Mouse (Mus musculus) megakaryocyte, embryonic 14.5 days (primary cell): ENCODE measurements around the gene Myom3.

Experiments
- FLI1 ChIP-seq: IDR thresholded peaks from 2 replicates; pipeline ENCODE4 v1.6.1; 2012; ENCODE audit warnings: low read length, inconsistent platforms, mixed read lengths
- GATA1 ChIP-seq: IDR thresholded peaks from 3 replicates; pipeline ENCODE4 v1.6.1; 2012; ENCODE audit warnings: mixed read lengths, low read length, inconsistent platforms, borderline replicate concordance

- no peak for TF ChIP-seq GATA1
- no peak for TF ChIP-seq FLI1
Measured at GRCm38 (mm10) chr4:135821772-135822171, 62.3 kb downstream of the Myom3 start.
